8 mouse cellular contexts compared by ENCODE assay signal in the genomic region with DNA sequence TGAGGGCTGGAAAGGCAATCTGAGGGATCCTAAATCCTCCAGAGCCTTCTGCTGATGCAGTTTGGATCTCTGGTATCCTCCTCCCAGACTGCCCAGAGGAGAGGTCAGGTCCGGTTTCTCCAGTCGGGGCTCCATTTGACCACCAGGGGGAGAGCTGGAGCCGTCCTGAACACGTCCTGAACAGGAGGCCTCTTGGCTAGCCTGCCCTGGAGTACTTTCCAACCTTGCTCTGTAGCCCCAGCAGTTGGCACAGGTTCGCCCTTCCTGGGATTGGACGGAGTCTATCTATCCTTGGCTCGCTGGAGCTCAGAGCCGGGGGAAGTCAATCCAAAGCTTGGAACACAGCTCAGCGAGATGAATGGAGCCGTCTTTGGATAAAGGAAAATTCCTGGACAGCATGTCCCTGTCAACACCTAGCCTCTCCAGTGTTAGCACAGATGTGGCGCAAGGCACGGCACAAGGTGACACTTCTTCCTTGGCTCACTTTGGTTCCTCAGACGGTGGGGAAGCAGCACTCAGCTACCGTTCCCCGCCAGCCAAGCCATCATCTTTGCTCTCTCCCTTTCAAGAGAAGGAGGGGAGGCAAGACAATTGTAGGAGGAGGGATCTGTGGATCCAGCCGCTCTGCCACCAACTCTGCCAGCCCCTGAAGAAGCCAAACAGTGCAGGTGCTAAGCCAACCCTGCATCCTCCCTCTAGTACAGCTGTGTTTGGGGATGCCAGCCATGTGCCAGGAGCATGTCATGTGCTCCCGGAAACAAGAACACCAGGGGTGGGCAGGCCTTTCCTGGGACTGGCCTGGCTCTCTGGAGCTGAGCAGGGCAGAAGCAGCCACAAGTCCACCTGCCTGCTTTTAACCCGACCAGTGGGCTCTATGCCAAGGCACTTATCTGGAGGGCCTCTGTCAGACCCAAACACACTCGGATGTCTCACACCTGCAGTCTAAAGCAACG. TPM values are rescaled to one million over a fixed set of nuclear protein-coding genes. Genes with fewer than 3 reads are reported as not detected.
DNase-seq lines count a peak whose midpoint lies in the region; ATAC-seq and TF ChIP-seq lines count a peak whose summit lies in the region.

No protein-coding gene starts in this region.

- H3K4me1 ChIP-seq in forebrain, embryonic 15.5 days, result peaks cover 19% of the 10 kb centered on the region
- H3K4me1 ChIP-seq in lung, postnatal 0 days (ENCODE audit: insufficient read depth, low read depth, low read length), result peaks cover 10% of the 10 kb centered on the region; the same call in 1 of the 2 replicates

- no peak for TF ChIP-seq EP300 in lung, postnatal 0 days (IDR thresholded peaks at IDR 0.05)

- peak overlapping the region; percentile 27; the same call in 1 of the 2 replicates for H3K9ac ChIP-seq in forebrain, embryonic 15.5 days (replicated peaks)
- 0 out of 2 replicates have a peak overlapping the region, but pooled peaks have one; percentile 16 for H3K9ac ChIP-seq in lung, postnatal 0 days (replicated peaks; ENCODE audit: low read depth)

- peak; percentile 64 for ATAC-seq in forebrain, embryonic 15.5 days (replicated peaks)
- ATAC-seq in hematopoietic stem cell, adult 5-6 weeks (replicated peaks in 1 of 2; ENCODE audit: insufficient read depth in 1 of 2, low FRiP score in 2 of 2, low TSS enrichment in 1 of 2, low read depth in 1 of 2, poor library complexity in 2 of 2, severe bottlenecking in 2 of 2), result peak; percentile 83 to 88
- peak; percentile 90 for ATAC-seq in lung, postnatal 0 days

- 33% methylated on average over 20 of the region's 20 CpGs for WGBS in forebrain, embryonic 15.5 days
- WGBS in lung, postnatal 0 days, result 26% methylated on average over 20 of the region's 20 CpGs

- H3K4me3 ChIP-seq in forebrain, embryonic 15.5 days, result no peak overlapping the region
- no peak overlapping the region for H3K4me3 ChIP-seq in lung, postnatal 0 days (ENCODE audit: low read depth, low read length)

- H3K27me3 ChIP-seq in forebrain, embryonic 15.5 days, result no peaks in the 10 kb centered on the region
- H3K27me3 ChIP-seq in lung, postnatal 0 days (replicated peaks; ENCODE audit: insufficient read depth, low read length), result no peaks in the 10 kb centered on the region

- H3K4me2 ChIP-seq in forebrain, embryonic 15.5 days (replicated peaks), result 0 out of 2 replicates have a peak overlapping the region, but pooled peaks have one; percentile 8
- no peak overlapping the region for H3K4me2 ChIP-seq in lung, postnatal 0 days (replicated peaks; ENCODE audit: low read depth, low read length)

- DNase-seq in ES-CJ7 (ENCODE audit: low read depth, low spot score), result peak; percentile 87
- peak; percentile 95 for DNase-seq in cerebellum, adult 11-12 months
- DNase-seq in layer of hippocampus, postnatal 10 days (ENCODE audit: low spot score in 2 of 2), result peak; percentile 85 to 88
- peak; percentile 91 for DNase-seq in lung, postnatal 0 days (ENCODE audit: low spot score)
- peak; percentile 82 for DNase-seq in ovary, postnatal 14 days (ENCODE audit: low spot score)
- DNase-seq in thymus, postnatal 0 days (ENCODE audit: low spot score), result peak; percentile 66

- peak; percentile 94 for TF ChIP-seq CTCF in lung, postnatal 0 days (IDR thresholded peaks at IDR 0.05)

- no peaks in the 10 kb centered on the region for H3K36me3 ChIP-seq in forebrain, embryonic 15.5 days
- H3K36me3 ChIP-seq in lung, postnatal 0 days (ENCODE audit: insufficient read depth, low read length), result no peaks in the 10 kb centered on the region

- H3K27ac ChIP-seq in forebrain, embryonic 15.5 days (replicated peaks), result peak overlapping the region; percentile 76
- peak overlapping the region; percentile 48 for H3K27ac ChIP-seq in lung, postnatal 0 days (ENCODE audit: low read length)

- H3K9me3 ChIP-seq in forebrain, embryonic 15.5 days, result no peaks in the 10 kb centered on the region
- H3K9me3 ChIP-seq in lung, postnatal 0 days (ENCODE audit: low read length), result no peaks in the 10 kb centered on the region

RNA-seq across cellular contexts. Expression of a gene that starts 21.0 kb away (rescaled TPM):
- polyA plus RNA-seq in forebrain, embryonic 15.5 days (2015; fragmentation: Nextera tagmentation; extraction: Ambion mirVana), result 953 and 957 TPM in 2 replicates
- 133 and 179 TPM in 2 replicates for total RNA-seq in hematopoietic stem cell, adult 5-6 weeks (2017)
- total RNA-seq in layer of hippocampus, postnatal 10 days (2021), result 100 to 1,000 TPM; 323 to 338 TPM
- polyA plus RNA-seq in lung, postnatal 0 days (2015; fragmentation: Nextera tagmentation; extraction: Ambion mirVana), result 305 and 319 TPM in 2 replicates
- polyA plus RNA-seq in thymus, postnatal 0 days (2015; fragmentation: Nextera tagmentation; extraction: Ambion mirVana), result 700 and 780 TPM in 2 replicates

RNA-seq across cellular contexts. Expression of a gene that starts 23.9 kb away (rescaled TPM):
- polyA plus RNA-seq in forebrain, embryonic 15.5 days (2015; fragmentation: Nextera tagmentation; extraction: Ambion mirVana), result 26.6 and 32.0 TPM in 2 replicates
- total RNA-seq in hematopoietic stem cell, adult 5-6 weeks (2017), result 50.0 and 82.0 TPM in 2 replicates
- 100 to 1,000 TPM; 108 to 117 TPM for total RNA-seq in layer of hippocampus, postnatal 10 days (2021)
- 15.7 and 16.0 TPM in 2 replicates for polyA plus RNA-seq in lung, postnatal 0 days (2015; fragmentation: Nextera tagmentation; extraction: Ambion mirVana)
- polyA plus RNA-seq in thymus, postnatal 0 days (2015; fragmentation: Nextera tagmentation; extraction: Ambion mirVana), result 9.8 and 13.6 TPM in 2 replicates

RNA-seq across cellular contexts. Expression of a gene that starts 56.4 kb away (rescaled TPM):
- not detected in 2 replicates for polyA plus RNA-seq in forebrain, embryonic 15.5 days (2015; fragmentation: Nextera tagmentation; extraction: Ambion mirVana)
- total RNA-seq in hematopoietic stem cell, adult 5-6 weeks (2017), result not detected in 2 replicates
- not detected for total RNA-seq in layer of hippocampus, postnatal 10 days (2021)
- polyA plus RNA-seq in lung, postnatal 0 days (2015; fragmentation: Nextera tagmentation; extraction: Ambion mirVana), result 0.27 and 0.32 TPM in 2 replicates
- 0.30 and 0.93 TPM in 2 replicates for polyA plus RNA-seq in thymus, postnatal 0 days (2015; fragmentation: Nextera tagmentation; extraction: Ambion mirVana)
